Mouse (Mus musculus) CD4-positive helper T cell, adult 2 months (primary cell): ENCODE results near the gene Pde10a.

Experiments
- DNase-seq: peaks from one replicate; pipeline ENCODE4 v3.0.0-alpha.2; 2012; ENCODE audit warnings: low read depth, missing footprints, low spot score

Pde10a gene

DNA sequence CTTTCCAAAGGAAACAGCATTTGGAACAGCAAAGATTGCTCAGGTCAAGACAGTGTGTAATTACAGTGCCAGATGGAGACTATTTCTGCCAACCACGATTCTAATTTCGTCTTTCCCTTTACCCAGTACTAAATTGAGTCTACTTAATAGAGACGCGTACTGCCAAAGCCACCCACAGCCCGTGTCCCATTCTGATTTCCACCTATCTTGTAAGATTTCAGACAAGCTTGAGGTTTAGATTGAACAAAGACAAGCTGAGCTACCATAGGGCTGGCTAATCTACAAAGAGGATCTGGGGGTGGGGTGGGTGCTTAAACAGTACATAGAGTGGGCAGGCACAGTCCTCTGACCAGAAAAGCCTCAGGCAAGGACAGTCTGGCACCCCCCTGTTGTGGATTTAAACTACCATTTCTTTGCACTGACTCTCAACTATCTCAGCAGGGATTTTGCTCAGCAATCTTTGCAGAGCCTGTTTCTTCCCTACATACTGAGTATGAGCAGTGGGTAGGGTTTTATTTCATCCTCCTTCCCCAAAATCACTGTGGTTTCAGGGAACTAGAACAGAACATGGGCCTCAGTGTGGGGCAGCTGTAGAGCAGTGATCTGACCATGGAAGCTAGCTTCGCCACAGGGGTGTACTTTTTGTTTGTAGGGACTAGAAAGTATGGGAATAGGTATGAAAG is 507.3 kb downstream of the Pde10a start:
- no peak for DNase-seq

DNA sequence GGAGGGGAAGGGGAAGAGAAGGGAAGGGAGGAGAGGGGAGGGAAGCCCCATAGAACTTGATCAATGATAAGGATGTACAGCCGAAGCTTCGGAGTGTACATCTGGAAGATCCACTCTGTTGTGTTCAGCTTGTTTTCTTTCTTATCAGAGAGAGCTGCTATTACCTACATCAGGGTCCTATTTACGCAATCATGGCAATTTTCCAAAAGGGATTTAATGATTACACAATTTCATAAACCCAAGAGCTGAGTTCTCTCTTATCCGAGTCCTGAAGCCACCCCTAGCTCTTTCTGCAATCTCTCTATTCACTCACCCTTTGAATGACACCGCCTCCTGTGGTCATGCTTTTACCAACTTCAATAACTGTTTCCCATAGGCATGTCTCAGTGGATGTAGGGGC is 508.3 kb downstream of the Pde10a start:
- no peak for DNase-seq

DNA sequence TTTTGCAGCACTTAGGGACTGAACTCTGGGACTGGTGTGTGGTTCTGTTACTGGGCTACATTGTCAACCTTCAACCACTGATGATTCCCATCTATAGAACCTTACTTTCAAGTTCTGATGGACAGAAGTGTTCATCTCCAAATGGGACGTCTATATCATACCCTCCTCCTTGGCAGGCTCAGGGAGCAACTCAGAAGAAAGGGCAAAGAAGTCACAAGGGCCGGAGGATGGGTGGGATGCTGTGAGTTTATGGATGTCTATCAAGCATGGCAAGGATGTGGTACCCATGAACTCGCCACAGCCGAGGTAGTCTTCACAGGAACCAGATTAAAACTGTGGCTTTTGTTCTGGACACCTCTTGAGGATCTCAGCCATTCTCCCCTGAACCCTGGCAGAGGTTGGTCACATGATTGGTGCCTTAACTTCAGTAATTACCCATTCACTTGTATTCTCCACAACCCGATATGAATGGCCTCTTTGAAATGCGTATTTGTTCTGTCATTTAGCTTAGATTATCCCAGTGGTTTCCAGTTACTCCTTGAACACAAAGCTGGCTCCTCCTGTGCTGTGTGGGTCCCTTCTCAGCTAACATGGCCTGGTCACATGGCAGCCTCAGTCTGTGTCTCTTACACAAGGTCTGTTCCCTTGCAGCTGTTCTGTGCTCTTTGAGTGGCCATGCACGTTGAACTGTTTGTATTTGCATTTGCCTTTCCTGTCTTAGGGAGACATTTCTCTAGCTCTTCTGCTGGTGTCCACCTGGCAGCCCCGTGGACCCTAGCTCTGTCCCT is 510.6 kb downstream of the Pde10a start:
- no peak for DNase-seq
